15 mouse cellular contexts compared by ENCODE assay signal in the genomic region with DNA sequence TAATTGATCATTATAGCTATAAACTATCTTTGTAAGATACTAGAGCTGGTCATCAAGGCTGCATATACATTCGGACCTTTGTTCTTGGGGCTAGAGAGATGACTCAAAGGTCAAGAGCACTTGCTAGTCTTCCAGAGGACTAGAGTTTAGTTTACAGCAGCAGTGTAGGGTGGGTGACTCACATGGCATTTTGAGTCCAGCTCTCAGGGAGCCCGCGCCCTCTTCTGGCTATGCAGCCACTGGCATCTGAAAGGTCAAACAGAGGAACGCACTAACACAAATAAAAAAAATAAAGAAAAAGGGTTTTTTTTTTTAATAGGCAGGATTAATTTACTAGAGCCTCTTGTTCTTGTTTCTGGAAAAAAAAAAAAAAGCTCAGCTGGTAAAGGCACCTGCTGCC. TPM values are rescaled to one million over a fixed set of nuclear protein-coding genes. Genes with fewer than 3 reads are reported as not detected.
DNase-seq lines count a peak whose midpoint lies in the region; ATAC-seq lines count a peak whose summit lies in the region.
"Had no signal": no experiment of that assay in that cellular context is flagged by ENCODE, and none has a peak within 500 bp of the region (broad histone marks: within the 10 kb centered on the region; RNA-seq: fewer than 3 reads in every experiment).

No protein-coding gene starts in this region.

- H3K4me1 ChIP-seq in heart, embryonic 11.5 days (ENCODE audit: control insufficient read depth, insufficient read depth, low read length) = peaks cover 81% of the 10 kb centered on the region
- peaks cover 22% of the 10 kb centered on the region for H3K4me1 ChIP-seq in neural tube, embryonic 15.5 days

- H3K4me3 ChIP-seq in heart, embryonic 11.5 days (ENCODE audit: low read depth, low read length) = no peak overlapping the region
- no peak overlapping the region for H3K4me3 ChIP-seq in neural tube, embryonic 15.5 days (replicated peaks)
- H3K4me3 ChIP-seq: embryonic facial prominence, embryonic 12.5 days; forebrain, embryonic 15.5 days; myocyte had no signal

- no peak for ATAC-seq in heart, embryonic 11.5 days (replicated peaks; ENCODE audit: insufficient number of reproducible peaks, low FRiP score, low TSS enrichment)
- no peak for ATAC-seq in neural tube, embryonic 15.5 days (ENCODE audit: low FRiP score)
- no peak for ATAC-seq in frontal cortex, adult (ENCODE audit: low TSS enrichment)
- ATAC-seq: forebrain, embryonic 15.5 days had no signal

- H3K4me2 ChIP-seq in heart, embryonic 11.5 days = no peak overlapping the region
- H3K4me2 ChIP-seq in neural tube, embryonic 15.5 days = no peak overlapping the region
- H3K4me2 ChIP-seq: embryonic facial prominence, embryonic 12.5 days; forebrain, embryonic 15.5 days had no signal

- 82% methylated on average over 4 of the region's 4 CpGs for WGBS in heart, embryonic 11.5 days (ENCODE audit: insufficient replicate concordance)
- 93% methylated on average over 4 of the region's 4 CpGs for WGBS in neural tube, embryonic 15.5 days

- no peaks in the 10 kb centered on the region for H3K9me3 ChIP-seq in heart, embryonic 11.5 days (replicated peaks; ENCODE audit: control insufficient read depth, low read length)
- no peaks in the 10 kb centered on the region for H3K9me3 ChIP-seq in neural tube, embryonic 15.5 days (replicated peaks)
- H3K9me3 ChIP-seq: embryonic facial prominence, embryonic 12.5 days; forebrain, embryonic 15.5 days had no signal

- no peaks in the 10 kb centered on the region for H3K27me3 ChIP-seq in heart, embryonic 11.5 days (ENCODE audit: control insufficient read depth, insufficient read depth, low read length)
- H3K27me3 ChIP-seq in neural tube, embryonic 15.5 days (replicated peaks) = no peaks in the 10 kb centered on the region
- H3K27me3 ChIP-seq: embryonic facial prominence, embryonic 12.5 days; forebrain, embryonic 15.5 days had no signal

- no peak for DNase-seq in heart, postnatal 25 days (ENCODE audit: low spot score)
- DNase-seq in lung, postnatal 14 days = peak; percentile 25
- DNase-seq in lung, postnatal 4 days = no peak
- peak; percentile 50 for DNase-seq in Muller cell, postnatal 12 days (ENCODE audit: inconsistent ontology term)
- DNase-seq in fibroblast of lung, adult 2 months (ENCODE audit: low read depth) = peak; percentile 11
- DNase-seq: cerebellum, adult 8-10 months; gastrocnemius, postnatal 36 days; left cerebral cortex, postnatal 4 days had no signal

- H3K27ac ChIP-seq in heart, embryonic 11.5 days (ENCODE audit: low read depth, low read length) = peak overlapping the region; percentile 93
- no peak overlapping the region for H3K27ac ChIP-seq in neural tube, embryonic 15.5 days (replicated peaks)
- H3K27ac ChIP-seq: embryonic facial prominence, embryonic 12.5 days; forebrain, embryonic 15.5 days; liver, embryonic 14.5 days had no signal

- peaks cover 6% of the 10 kb centered on the region; the same call in 1 of the 2 replicates for H3K36me3 ChIP-seq in heart, embryonic 11.5 days (ENCODE audit: control insufficient read depth, insufficient read depth, low read length)
- peaks cover 55% of the 10 kb centered on the region for H3K36me3 ChIP-seq in neural tube, embryonic 15.5 days

- intact Hi-C loops in heart, postnatal 25 days (cut with DNase I) = no loop called here

- no peak overlapping the region for H3K9ac ChIP-seq in heart, embryonic 11.5 days (ENCODE audit: low read depth, low read length)
- H3K9ac ChIP-seq in neural tube, embryonic 15.5 days (replicated peaks) = no peak overlapping the region
- H3K9ac ChIP-seq: embryonic facial prominence, embryonic 12.5 days; forebrain, embryonic 15.5 days; liver, embryonic 14.5 days had no signal

RNA-seq across cellular contexts. Expression of gene Ncs1, which starts 36.1 kb away (rescaled TPM):
- polyA plus RNA-seq in heart, embryonic 11.5 days (2014; fragmentation: Nextera tagmentation; extraction: Ambion mirVana) = 42.8 and 46.5 TPM in 2 replicates
- 10 to 100 TPM; 11.3 to 11.6 TPM for total RNA-seq in heart, postnatal 25 days (2021)
- 145 and 179 TPM in 2 replicates for polyA plus RNA-seq in neural tube, embryonic 15.5 days (2015; fragmentation: Nextera tagmentation; extraction: Ambion mirVana)

RNA-seq across cellular contexts. Expression of gene Gpr107, which starts 57.4 kb away (rescaled TPM):
- polyA plus RNA-seq in heart, embryonic 11.5 days (2014; fragmentation: Nextera tagmentation; extraction: Ambion mirVana) = 30.4 and 33.8 TPM in 2 replicates
- 10 to 100 TPM; 33.1 to 35.1 TPM for total RNA-seq in heart, postnatal 25 days (2021)
- polyA plus RNA-seq in neural tube, embryonic 15.5 days (2015; fragmentation: Nextera tagmentation; extraction: Ambion mirVana) = 33.7 and 36.3 TPM in 2 replicates

Comparison
In these comparisons a context has a peak if more than half of its experiments do, and no peak if none do; other contexts are left out.
1. DNase-seq: peak in lung, postnatal 14 days (single experiment), Muller cell, postnatal 12 days (single experiment) and fibroblast of lung, adult 2 months (single experiment); none in heart, postnatal 25 days (single experiment) and lung, postnatal 4 days (0 of 2).